Mouse (Mus musculus) cerebellum, adult 2 months (tissue): Measurements from ENCODE around the gene Nsl1. TPM values are rescaled to one million over a fixed set of nuclear protein-coding genes. Genes with fewer than 3 reads are reported as not detected.

Source experiments
- DNase-seq, 2 experiments: peaks; one replicate each; pipeline ENCODE4 v3.0.0; 2021
- H3K27ac ChIP-seq: fragments of 200-500 bp; 2 replicates; pipeline ENCODE4 v1.5.1; 2012; ENCODE audit warnings: low read length, control low read depth, inconsistent platforms; ENCODE audit not compliant: insufficient read depth
- H3K27me3 ChIP-seq: fragments of 200-500 bp; 2 replicates; pipeline ENCODE4 v1.6.1; 2012; ENCODE audit warnings: inconsistent platforms, mild to moderate bottlenecking, low read length, moderate library complexity; ENCODE audit not compliant: control insufficient read depth, insufficient read depth
- H3K4me1 ChIP-seq: fragments of 200-500 bp; 2 replicates; pipeline ENCODE4 v1.6.1; 2011; ENCODE audit warnings: low read length; ENCODE audit not compliant: control insufficient read depth, insufficient read depth
- H3K4me3 ChIP-seq: fragments of 200-500 bp; replicated peaks from 2 replicates; pipeline ENCODE3; 2011; ENCODE audit warnings: mild to moderate bottlenecking, low read depth, low read length, control low read depth; ENCODE audit not compliant: insufficient read depth
- CTCF ChIP-seq: fragments of 200-500 bp; IDR thresholded peaks from 2 replicates; pipeline ENCODE4 v1.5.1; 2011; ENCODE audit warnings: low read depth, mild to moderate bottlenecking, control low read depth, low read length, moderate library complexity, borderline replicate concordance; ENCODE audit not compliant: insufficient read depth
- POLR2A ChIP-seq: fragments of 200-500 bp; IDR thresholded peaks from 2 replicates; pipeline ENCODE4 v1.6.1; 2011; ENCODE audit warnings: low read length, control low read depth, borderline replicate concordance; ENCODE audit not compliant: insufficient read depth
- WGBS: fragments of 180-500 bp; shearing (Covaris S2); methylation state at CpG from one replicate; pipeline ENCODE4 v1.1.7; 2018; 5-methylcytosine and 5-hydroxymethylcytosine counted together
- polyA plus RNA-seq: library from polyadenylated mRNA; depleted of rRNA; stranded (reverse); fragments of >200 nt; gene quantifications from 2 replicates; pipeline ENCODE4 v1.2.3, GENCODE M21; 2012

Nsl1 gene
- polyA plus RNA-seq, 1 experiment = 0.59 TPM

DNA sequence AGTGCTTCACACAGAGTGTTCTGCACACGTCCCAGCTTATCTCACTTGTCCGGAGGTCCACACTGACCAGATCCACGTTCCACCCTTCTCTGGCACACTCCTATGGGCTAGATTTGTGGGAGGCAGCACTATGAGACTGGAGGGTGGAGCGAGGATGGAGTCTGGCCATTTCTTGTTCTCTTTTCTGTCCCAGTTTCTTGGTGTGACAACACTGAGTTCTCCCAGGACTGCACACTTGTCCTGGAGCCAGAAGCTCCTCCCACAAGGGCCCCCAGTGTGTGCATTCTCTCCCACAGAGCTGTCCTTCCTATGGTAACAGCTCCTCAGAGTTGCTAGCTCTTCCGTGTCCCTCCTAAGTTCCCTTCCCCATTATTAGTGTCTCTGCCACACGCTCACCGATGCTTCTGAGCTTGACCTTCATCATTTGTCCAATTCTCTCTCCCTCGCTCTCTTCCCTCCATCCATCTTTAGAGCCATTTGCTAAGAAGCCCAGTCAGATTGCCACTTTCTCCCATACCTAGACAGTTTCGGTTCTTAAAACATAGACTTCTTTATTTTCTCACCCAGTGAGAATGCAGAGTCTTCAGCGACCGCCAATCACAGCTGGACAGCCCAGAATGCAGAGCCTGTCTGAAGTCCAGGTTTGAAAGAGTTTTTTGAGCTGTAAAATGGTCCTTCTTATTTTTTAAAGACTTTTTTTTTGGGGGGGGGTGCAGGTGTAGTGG lies 52.9 kb downstream of the Nsl1 start:
- Histone ChIP-seq H3K27ac (no peak overlapping the region), H3K27me3 (no peaks in the 10 kb centered on the region), H3K4me3 (no peak overlapping the region), H3K4me1 (no peaks in the 10 kb centered on the region)
- TF ChIP-seq POLR2A (no peak), CTCF (no peak)
- DNase-seq = no peak
- 58% methylated on average over 11 of the region's 11 CpGs for WGBS

GRCm38 (mm10) chr1:191122744-191123143 lies 59.9 kb downstream of the Nsl1 start:
- 17% methylated on average over 3 of the region's 3 CpGs for WGBS
- Histone ChIP-seq H3K27ac (no peak overlapping the region), H3K27me3 (no peaks in the 10 kb centered on the region), H3K4me1 (no peaks in the 10 kb centered on the region), H3K4me3 (no peak overlapping the region)
- no peak for TF ChIP-seq POLR2A
- TF ChIP-seq CTCF = no peak
- no peak for DNase-seq

DNA sequence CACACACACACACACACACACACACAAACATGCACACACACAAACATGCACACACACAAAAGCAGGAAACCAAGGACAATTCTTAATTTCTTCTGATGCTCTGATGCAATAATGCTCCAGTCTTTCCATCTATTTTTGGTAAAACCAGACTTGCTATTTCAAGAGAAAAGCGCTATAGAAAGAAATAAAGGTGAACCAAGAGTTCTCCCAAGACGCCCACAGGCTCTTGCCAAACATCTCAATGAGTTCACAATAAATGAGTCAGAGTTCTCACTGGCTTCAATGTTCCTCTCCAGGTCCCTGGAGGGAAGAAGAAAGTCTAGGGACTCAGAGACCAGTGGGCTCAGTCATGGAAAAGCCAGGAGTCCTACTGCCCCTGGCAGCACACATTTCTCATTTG lies 60.9 kb downstream of the Nsl1 start:
- WGBS = 86% methylated on average over 2 of the region's 2 CpGs
- no peak overlapping the region for H3K27ac ChIP-seq
- TF ChIP-seq POLR2A (no peak), CTCF (no peak)
- no peaks in the 10 kb centered on the region for H3K4me1 ChIP-seq
- DNase-seq = no peak
- H3K27me3 ChIP-seq = no peaks in the 10 kb centered on the region
- H3K4me3 ChIP-seq = no peak overlapping the region

- H3K27me3 ChIP-seq = no peaks in the 10 kb centered on the region
- DNase-seq = no peak
- H3K4me3 ChIP-seq = no peak overlapping the region
- 37% methylated on average over 4 of the region's 4 CpGs for WGBS
- H3K27ac ChIP-seq = no peak overlapping the region
- TF ChIP-seq POLR2A = no peak
- no peak for TF ChIP-seq CTCF
- H3K4me1 ChIP-seq = no peaks in the 10 kb centered on the region
Measured at GRCm38 (mm10) chr1:191124288-191124687, 61.5 kb downstream of the Nsl1 start.

DNA sequence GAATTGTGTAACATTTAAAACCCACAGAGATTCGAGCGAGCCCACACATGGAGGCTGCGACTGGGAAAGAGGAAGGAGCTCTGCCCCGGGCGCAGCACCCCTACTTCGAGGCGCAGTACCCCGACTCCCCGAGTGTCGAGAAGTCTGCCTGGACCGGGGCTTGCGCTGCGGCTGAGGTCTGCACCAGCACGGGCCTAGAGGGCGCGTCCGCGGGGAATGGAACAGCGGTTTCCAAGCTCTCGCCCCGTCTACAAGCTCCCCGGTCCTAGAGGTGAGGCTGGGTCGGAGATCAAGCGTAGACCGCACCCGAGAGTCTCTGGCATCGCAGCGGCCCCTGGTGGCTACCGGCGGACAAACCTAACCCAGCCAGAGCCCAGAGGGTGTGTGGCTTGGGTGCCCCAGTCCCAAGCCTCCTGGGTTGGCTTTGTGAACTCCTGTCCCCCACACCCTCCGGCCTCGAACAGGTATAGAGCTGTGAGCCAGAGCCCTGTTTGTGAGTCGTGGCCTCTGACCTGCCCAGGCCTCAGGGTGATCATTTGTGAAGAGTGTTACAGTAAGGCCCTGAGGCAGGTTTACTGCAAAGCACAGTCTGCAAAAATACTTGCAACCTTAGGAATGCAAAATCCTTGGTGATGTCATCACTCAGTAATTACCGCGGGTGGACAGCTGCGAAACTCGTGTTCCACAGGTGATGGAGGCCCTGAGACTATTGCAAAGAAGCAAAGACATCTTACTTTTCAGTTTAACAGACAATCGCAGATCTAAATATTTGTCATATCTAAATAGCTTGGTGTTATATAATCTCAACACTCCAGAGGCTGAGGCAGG lies 63.2 kb downstream of the Nsl1 start:
- no peak overlapping the region for H3K27ac ChIP-seq

GRCm38 (mm10) chr1:191131692-191132091 lies 68.9 kb downstream of the Nsl1 start:
- WGBS = 85% methylated on average over 2 of the region's 2 CpGs
- no peak for DNase-seq
- Histone ChIP-seq H3K4me1 (no peaks in the 10 kb centered on the region), H3K27ac (no peak overlapping the region), H3K4me3 (no peak overlapping the region), H3K27me3 (no peaks in the 10 kb centered on the region)
- no peak for TF ChIP-seq POLR2A
- no peak for TF ChIP-seq CTCF

More for the DNA sequence above, 63.2 kb downstream of the Nsl1 start:
- DNase-seq = peak; percentile 18 to 33
- Histone ChIP-seq H3K27me3 (no peaks in the 10 kb centered on the region), H3K4me1 (no peaks in the 10 kb centered on the region), H3K4me3 (no peak overlapping the region)
- WGBS = 19% methylated on average over 38 of the region's 38 CpGs
- TF ChIP-seq POLR2A (no peak), CTCF (peak; percentile 61)

DNA sequence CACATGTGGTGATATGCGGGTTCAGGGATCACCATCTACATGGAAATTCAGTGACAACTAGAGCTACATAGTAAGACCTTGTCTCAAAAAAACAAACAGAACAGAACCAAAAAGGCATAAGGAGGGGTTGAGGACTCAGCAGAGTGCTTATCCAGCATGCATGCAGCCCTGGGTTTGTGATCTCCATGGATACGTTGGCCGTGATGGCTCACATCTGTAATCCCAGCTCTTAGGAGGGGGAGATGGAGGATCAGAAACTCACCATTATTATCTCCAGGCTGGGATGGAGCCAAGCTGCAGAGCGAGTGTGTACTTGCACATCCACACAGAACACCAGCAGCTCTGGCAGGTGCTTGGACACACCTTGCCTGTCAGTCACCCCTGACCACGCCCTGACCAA lies 69.4 kb downstream of the Nsl1 start:
- WGBS = 50% methylated on average over 5 of the region's 5 CpGs
- TF ChIP-seq POLR2A = no peak
- no peak for TF ChIP-seq CTCF
- no peaks in the 10 kb centered on the region for H3K4me1 ChIP-seq

GRCm38 (mm10) chr1:191132934-191133333 lies 70.1 kb downstream of the Nsl1 start:
- DNase-seq = no peak
- no peak for TF ChIP-seq POLR2A
- TF ChIP-seq CTCF = no peak
- Histone ChIP-seq H3K4me3 (no peak overlapping the region), H3K4me1 (no peaks in the 10 kb centered on the region), H3K27ac (no peak overlapping the region), H3K27me3 (no peaks in the 10 kb centered on the region)
- 69% methylated on average over 5 of the region's 5 CpGs for WGBS

More for the DNA sequence above, 69.4 kb downstream of the Nsl1 start:
- no peak overlapping the region for H3K27ac ChIP-seq
- DNase-seq = no peak
- no peak overlapping the region for H3K4me3 ChIP-seq
- no peaks in the 10 kb centered on the region for H3K27me3 ChIP-seq
